Mouse (Mus musculus): ENCODE data around the gene Usp32. TPM values are rescaled to one million over a fixed set of nuclear protein-coding genes. Genes with fewer than 3 reads are reported as not detected.
A peak's percentile ranks its signal among the peaks of the same experiment; 100 is the strongest.
"Not testable (repeated sequence)": the region's sequence is repeated elsewhere in the genome, so short reads cannot be mapped to it uniquely, and the experiment has no call there.

Usp32 gene
- total RNA-seq (2021) = 100 to 1,000 TPM; 116 to 119 TPM
- long read RNA-seq, experiment 1, full-length matches to known transcripts = 6 of 28 reads
- long read RNA-seq, experiment 1, partial matches to known transcripts = 19 of 28 reads
- long read RNA-seq, experiment 1, other reads (novel, unspliced or antisense) = 3 of 28 reads
- long read RNA-seq, experiment 2, partial matches to known transcripts = 15 of 18 reads
- long read RNA-seq, experiment 2, other reads (novel, unspliced or antisense) = 2 of 18 reads

DNA sequence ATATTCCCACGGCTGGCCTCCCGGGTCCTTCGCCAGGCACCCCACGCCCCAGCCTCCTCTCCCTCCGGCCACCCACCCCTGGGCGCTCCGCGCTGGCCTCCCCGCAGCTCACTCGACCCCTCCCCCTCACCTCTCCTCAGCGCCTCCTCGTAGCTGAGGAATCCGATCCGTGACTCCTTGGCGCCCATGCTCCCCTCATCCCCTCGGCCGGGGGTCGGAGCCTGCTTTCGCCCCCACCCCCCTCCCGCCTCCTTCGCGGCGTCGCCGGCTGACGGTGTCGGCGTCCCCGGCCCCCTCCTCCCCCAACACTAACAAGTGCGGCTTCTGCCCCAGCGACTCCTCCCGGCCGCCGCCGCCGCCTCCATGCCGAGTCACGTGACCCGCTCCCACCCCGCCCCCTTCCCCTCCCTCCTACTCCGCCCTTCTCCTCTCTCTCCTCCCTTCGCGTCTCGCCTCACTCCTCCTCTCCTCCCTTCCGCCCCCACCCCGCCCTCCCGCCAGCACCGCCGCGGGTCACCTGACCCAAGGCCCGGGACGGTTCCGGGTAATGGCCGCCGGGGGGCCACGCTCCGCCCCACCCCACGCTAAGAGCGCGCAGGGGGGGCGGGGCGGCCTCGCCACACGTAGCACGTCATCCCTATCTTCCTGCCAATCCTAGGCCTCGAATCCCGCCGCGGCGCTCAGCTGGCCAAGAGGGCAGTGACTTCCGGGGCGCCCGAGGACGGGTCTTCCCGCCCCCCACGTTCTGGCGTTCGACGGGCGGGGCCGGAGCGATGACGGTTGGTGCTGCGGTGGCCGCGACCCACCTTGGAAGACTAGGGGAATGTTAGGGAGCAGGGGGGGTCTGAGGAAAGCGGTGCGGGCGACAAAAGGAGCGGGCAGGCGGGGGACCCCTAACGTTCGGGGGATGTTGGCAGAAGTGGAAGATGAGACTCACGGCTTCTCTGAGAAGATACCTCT, at the start of gene Usp32:
Gene Usp32 (minus strand): TSS at position 581 of the 960 bp plus-strand sequence.
- DNase-seq (ENCODE audit: low spot score in 2 of 2) = peak; percentile 94 to 96

DNA sequence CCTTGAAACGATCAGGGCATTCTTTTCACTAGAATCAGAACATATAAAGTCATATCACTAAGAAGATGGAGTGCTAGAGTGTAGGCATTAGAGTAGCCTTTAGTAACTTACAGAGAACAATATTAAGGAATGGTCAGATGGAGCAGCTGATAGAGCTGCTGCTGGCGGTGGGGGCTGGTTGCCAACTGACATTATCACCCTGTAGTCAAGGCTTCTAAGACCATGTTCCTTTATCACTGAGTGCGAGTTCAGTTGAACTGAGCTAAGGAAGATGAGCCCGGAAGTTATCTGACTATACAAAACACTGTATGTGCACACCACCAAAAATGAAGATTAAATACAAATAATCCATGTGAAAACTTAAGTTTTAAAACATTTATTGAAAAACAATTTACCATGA, 49.1 kb upstream of the Usp32 start:
- DNase-seq (ENCODE audit: low spot score in 2 of 2) = no peak

DNA sequence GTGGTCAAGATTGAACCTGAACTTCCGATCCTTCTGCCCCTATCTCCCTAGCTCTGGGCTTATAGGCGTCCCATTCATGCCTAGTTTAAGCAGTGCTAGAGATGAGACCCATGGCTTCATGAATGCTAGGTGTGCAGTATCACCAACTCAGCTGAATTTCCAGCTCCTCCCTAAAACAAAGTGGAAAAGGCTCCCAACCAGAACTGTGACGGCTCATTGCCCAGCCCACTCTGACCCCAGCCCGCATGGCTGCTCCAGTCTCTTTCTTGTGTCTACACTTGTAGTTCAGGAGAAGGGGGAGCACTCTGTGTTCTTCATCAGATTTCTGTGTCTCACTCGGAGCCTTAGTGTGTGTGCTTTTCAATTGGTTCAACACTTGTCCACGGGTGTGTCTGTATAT, 44.9 kb upstream of the Usp32 start:
- DNase-seq (ENCODE audit: low spot score in 2 of 2) = no peak

GRCm38 (mm10) chr11:85184082-85184481, 44.1 kb upstream of the Usp32 start:
- DNase-seq (ENCODE audit: low spot score in 2 of 2) = peak in 1 of 2 experiments; percentile 17

GRCm38 (mm10) chr11:85183284-85183779, 43.4 kb upstream of the Usp32 start:
- DNase-seq (ENCODE audit: low spot score in 2 of 2) = no peak

DNA sequence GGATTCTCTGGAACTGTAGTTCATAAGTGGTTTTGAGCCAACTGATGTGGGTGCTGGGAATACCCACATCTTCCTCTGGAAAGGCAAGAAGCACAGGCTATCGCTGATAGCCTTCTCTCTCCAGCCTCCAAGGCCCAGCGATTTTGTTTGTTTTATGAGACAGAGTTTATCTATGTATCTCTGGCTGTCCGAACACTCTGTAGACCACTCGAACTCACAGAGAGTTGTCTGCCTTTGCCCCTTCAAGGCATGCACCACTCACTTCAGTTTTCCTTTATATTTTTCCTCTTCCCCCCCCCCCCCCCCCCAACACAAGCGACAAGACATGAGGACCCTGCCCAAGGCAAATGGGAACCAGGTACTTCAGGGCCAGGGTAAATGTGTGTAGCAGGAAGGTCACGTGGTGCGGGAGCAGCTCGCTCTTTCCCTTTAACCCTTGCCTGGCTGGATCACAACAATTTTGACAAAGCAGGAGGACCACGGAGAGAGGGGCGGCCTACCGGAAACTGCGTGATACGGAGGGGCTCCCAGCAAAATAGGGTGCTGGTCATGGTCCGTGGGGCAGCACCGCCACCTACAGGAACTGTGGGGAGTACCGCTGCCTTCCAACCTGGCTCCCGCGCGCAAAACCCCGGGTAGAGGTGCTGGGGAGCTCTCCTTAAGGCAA, 42.8 kb upstream of the Usp32 start:
- peak; percentile 66 to 68 for DNase-seq (ENCODE audit: low spot score in 2 of 2)

GRCm38 (mm10) chr11:85178413-85178812, 38.5 kb upstream of the Usp32 start:
- DNase-seq (ENCODE audit: low spot score in 2 of 2) = no peak

GRCm38 (mm10) chr11:85177761-85178160, 37.8 kb upstream of the Usp32 start:
- no peak for DNase-seq (ENCODE audit: low spot score in 2 of 2)

- no peak for DNase-seq (ENCODE audit: low spot score in 2 of 2)
Observed at GRCm38 (mm10) chr11:85175941-85176340, 36.0 kb upstream of the Usp32 start.

- DNase-seq (ENCODE audit: low spot score in 2 of 2) = no peak
Observed at GRCm38 (mm10) chr11:85170833-85171232, 30.9 kb upstream of the Usp32 start.

DNA sequence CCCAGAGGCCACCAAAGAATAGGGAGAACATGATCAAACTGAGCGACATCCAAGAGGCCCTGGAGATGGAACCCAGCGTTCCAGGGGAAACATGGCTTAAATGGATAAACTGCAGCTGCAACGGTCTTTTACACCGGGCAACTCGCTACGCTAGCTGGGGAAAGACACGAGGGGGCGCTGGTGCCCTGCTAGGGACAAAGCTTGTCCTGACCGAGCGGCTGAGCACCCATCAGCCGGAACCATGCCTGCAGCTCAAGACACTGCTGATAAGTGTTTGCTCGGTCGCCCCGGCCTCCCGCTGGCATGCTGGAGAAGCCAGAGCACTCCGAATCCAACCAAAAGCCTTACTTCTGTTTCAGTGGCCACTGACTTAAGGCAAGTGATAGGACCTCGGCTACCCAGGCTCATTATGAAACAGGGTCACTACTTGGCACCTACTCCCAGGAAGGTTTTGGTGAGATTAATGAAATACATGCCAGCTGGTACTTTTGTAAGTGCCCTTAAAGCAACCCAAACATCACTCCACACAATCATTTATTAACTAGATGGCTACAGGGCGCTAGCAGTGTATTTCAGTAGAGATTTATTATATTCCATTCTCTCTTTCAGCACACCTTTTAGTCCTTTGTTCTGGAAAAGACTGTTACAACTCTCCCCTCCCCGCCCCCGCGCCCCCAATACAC, 30.2 kb upstream of the Usp32 start, which contains the start of gene 1700125H20Rik:
Gene 1700125H20Rik (plus strand): TSS at position 347 of the 683 bp plus-strand sequence.
- peak; percentile 88 to 94 for DNase-seq (ENCODE audit: low spot score in 2 of 2)

DNA sequence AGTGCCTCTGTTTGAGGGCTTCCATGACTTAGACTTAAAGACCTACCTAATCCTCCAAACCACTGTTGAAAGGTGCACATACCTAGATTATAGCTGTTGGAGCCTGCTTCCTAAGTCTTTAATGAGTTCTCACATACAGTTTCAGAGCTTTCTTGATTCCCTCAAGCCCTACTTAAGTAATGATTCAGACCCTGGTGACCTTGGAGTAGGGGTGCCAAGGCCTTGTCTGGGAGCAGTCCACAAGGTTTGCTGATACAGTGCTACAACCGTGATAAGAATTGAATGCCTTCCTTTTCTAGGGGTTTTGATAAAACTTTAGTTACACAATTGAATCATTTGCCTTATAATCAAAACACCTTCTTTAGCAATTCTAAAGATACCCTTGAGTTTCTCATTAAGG, 27.5 kb upstream of the Usp32 start:
- no peak for DNase-seq (ENCODE audit: low spot score in 2 of 2)

- no peak for DNase-seq (ENCODE audit: low spot score in 2 of 2)
Observed at GRCm38 (mm10) chr11:85164371-85164770, 24.4 kb upstream of the Usp32 start.

GRCm38 (mm10) chr11:85163014-85163413, 23.1 kb upstream of the Usp32 start:
- not testable (repeated sequence) for DNase-seq (ENCODE audit: low spot score in 2 of 2)

DNA sequence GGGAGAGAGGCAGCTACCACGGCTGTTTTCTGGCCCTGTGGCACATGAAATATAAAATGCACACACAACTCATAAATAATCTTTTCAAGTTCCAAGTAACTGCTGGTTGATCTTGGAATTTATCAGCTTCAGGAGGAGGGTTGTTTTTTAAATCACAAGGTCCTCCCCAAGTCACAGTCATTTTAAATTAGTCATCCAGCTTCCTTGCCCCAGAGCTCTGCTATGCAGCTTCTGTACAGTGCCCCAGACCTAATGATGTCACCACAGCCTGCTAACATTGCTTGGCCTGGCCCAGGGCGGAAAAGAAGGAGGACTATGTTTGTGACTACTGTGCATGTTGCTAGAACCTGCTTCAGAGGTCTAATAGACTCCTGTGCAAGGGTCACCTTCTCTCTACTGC, 17.3 kb upstream of the Usp32 start:
- DNase-seq (ENCODE audit: low spot score in 2 of 2) = no peak

GRCm38 (mm10) chr11:85152256-85152930, 12.4 kb upstream of the Usp32 start:
- DNase-seq (ENCODE audit: low spot score in 2 of 2) = no peak

GRCm38 (mm10) chr11:85138776-85139474, 1.0 kb downstream of the Usp32 start:
- peak in 1 of 2 experiments; percentile 6 for DNase-seq (ENCODE audit: low spot score in 2 of 2)

DNA sequence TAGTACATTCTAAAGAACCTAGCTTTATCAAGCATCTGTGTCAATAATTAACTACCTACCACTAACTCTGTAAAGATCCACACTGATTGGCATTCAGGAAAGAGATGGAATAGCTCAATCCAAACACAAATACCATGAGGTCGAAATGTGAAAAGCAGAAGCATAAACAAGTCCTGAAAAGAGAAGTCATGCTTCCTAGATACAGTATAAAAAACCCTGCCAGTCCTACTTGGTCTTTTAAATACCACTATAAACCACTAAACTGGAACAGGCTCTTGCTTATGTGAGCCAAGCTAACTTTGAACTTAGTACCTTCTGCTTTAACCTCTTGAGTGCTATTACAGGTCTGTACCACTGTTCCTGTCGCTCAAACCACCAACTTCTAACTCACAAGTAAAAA, 8.4 kb downstream of the Usp32 start:
- no peak for DNase-seq (ENCODE audit: low spot score in 2 of 2)

- DNase-seq (ENCODE audit: low spot score in 2 of 2) = no peak
Observed at GRCm38 (mm10) chr11:85128883-85129282, 11.1 kb downstream of the Usp32 start.

Measured in left cerebral cortex, adult 18-20 months (tissue).